Mouse (Mus musculus) erythroblast, embryonic 14.5 days (primary cell): ENCODE data around the gene Galnt17. TPM values are rescaled to one million over a fixed set of nuclear protein-coding genes. Genes with fewer than 3 reads are reported as not detected.

ENCODE experiments used
- H3K27me3 ChIP-seq: 2 replicates; pipeline ENCODE4 v1.6.1; 2012; ENCODE audit warnings: inconsistent platforms; ENCODE audit not compliant: control insufficient read depth
- H3K36me3 ChIP-seq: 2 replicates; pipeline ENCODE4 v1.6.1; 2012; ENCODE audit warnings: mild to moderate bottlenecking, inconsistent platforms; ENCODE audit not compliant: control insufficient read depth
- H3K4me1 ChIP-seq: 2 replicates; pipeline ENCODE4 v1.6.1; 2012; ENCODE audit warnings: inconsistent platforms; ENCODE audit not compliant: control insufficient read depth
- H3K4me3 ChIP-seq: replicated peaks from 2 replicates; pipeline ENCODE3; 2012; ENCODE audit warnings: moderate library complexity, mild to moderate bottlenecking, inconsistent platforms
- H3K9me3 ChIP-seq: 2 replicates; pipeline ENCODE4 v1.6.1; 2012; ENCODE audit warnings: low read length, inconsistent platforms, mixed read lengths; ENCODE audit not compliant: control insufficient read depth
- GATA1 ChIP-seq: IDR thresholded peaks from 2 replicates; pipeline ENCODE4 v1.6.1; 2012; ENCODE audit warnings: low read length, inconsistent platforms, mixed read lengths
- TAL1 ChIP-seq: IDR thresholded peaks from 3 replicates; pipeline ENCODE4 v1.6.1; 2012; ENCODE audit warnings: low read length, inconsistent platforms, mixed read lengths
- polyA plus RNA-seq: library from polyadenylated mRNA; stranded (reverse); fragments of >175 nt; gene quantifications from 2 replicates; pipeline ENCODE4 v1.2.3, GENCODE M21; 2012

Gene Galnt17
- polyA plus RNA-seq, 1 experiment, result not detected

GRCm38 (mm10) chr5:131222498-131223244 is 85.6 kb downstream of the Galnt17 start:
- no peak overlapping the region for H3K4me3 ChIP-seq
- H3K4me1 ChIP-seq, result no peaks in the 10 kb centered on the region
- TF ChIP-seq GATA1, result no peak
- H3K36me3 ChIP-seq, result no peaks in the 10 kb centered on the region
- no peaks in the 10 kb centered on the region for H3K27me3 ChIP-seq
- H3K9me3 ChIP-seq, result peaks cover 44% of the 10 kb centered on the region

GRCm38 (mm10) chr5:131218221-131218620 is 90.1 kb downstream of the Galnt17 start:
- no peak overlapping the region for H3K4me3 ChIP-seq

GRCm38 (mm10) chr5:131211618-131212017 is 96.7 kb downstream of the Galnt17 start:
- Histone ChIP-seq H3K9me3 (peaks cover 29% of the 10 kb centered on the region), H3K36me3 (no peaks in the 10 kb centered on the region), H3K4me3 (no peak overlapping the region), H3K27me3 (no peaks in the 10 kb centered on the region), H3K4me1 (no peaks in the 10 kb centered on the region)
- TF ChIP-seq TAL1 (no peak), GATA1 (no peak)

More at GRCm38 (mm10) chr5:131218221-131218620, 90.1 kb downstream of the Galnt17 start:
- H3K27me3 ChIP-seq, result no peaks in the 10 kb centered on the region
- H3K9me3 ChIP-seq, result peaks cover 42% of the 10 kb centered on the region
- H3K36me3 ChIP-seq, result no peaks in the 10 kb centered on the region
- H3K4me1 ChIP-seq, result no peaks in the 10 kb centered on the region
- TF ChIP-seq GATA1 (no peak), TAL1 (no peak)

- Histone ChIP-seq H3K4me3 (no peak overlapping the region), H3K4me1 (no peaks in the 10 kb centered on the region), H3K27me3 (no peaks in the 10 kb centered on the region), H3K36me3 (no peaks in the 10 kb centered on the region), H3K9me3 (peaks cover 16% of the 10 kb centered on the region)
- TF ChIP-seq TAL1, result no peak
- no peak for TF ChIP-seq GATA1
Measured at GRCm38 (mm10) chr5:131201146-131201545, 107.2 kb downstream of the Galnt17 start.

GRCm38 (mm10) chr5:131192311-131192710 is 116.0 kb downstream of the Galnt17 start:
- Histone ChIP-seq H3K27me3 (no peaks in the 10 kb centered on the region), H3K4me3 (no peak overlapping the region), H3K36me3 (no peaks in the 10 kb centered on the region), H3K4me1 (no peaks in the 10 kb centered on the region), H3K9me3 (peaks cover 43% of the 10 kb centered on the region)
- TF ChIP-seq GATA1 (no peak), TAL1 (no peak)

GRCm38 (mm10) chr5:131184566-131184965 is 123.7 kb downstream of the Galnt17 start:
- no peak overlapping the region for H3K4me3 ChIP-seq
- H3K36me3 ChIP-seq, result no peaks in the 10 kb centered on the region
- H3K9me3 ChIP-seq, result peaks cover 32% of the 10 kb centered on the region
- no peaks in the 10 kb centered on the region for H3K4me1 ChIP-seq
- H3K27me3 ChIP-seq, result no peaks in the 10 kb centered on the region
- no peak for TF ChIP-seq GATA1
- no peak for TF ChIP-seq TAL1

GRCm38 (mm10) chr5:131181231-131181630 is 127.1 kb downstream of the Galnt17 start:
- H3K4me3 ChIP-seq, result no peak overlapping the region
- H3K27me3 ChIP-seq, result no peaks in the 10 kb centered on the region
- no peaks in the 10 kb centered on the region for H3K36me3 ChIP-seq
- H3K9me3 ChIP-seq, result peaks cover 20% of the 10 kb centered on the region
- H3K4me1 ChIP-seq, result no peaks in the 10 kb centered on the region
- TF ChIP-seq TAL1, result no peak
- no peak for TF ChIP-seq GATA1

- Histone ChIP-seq H3K36me3 (no peaks in the 10 kb centered on the region), H3K4me3 (no peak overlapping the region), H3K27me3 (no peaks in the 10 kb centered on the region), H3K9me3 (peaks cover 15% of the 10 kb centered on the region), H3K4me1 (no peaks in the 10 kb centered on the region)
- TF ChIP-seq TAL1 (no peak), GATA1 (no peak)
Measured at GRCm38 (mm10) chr5:131180756-131181155, 127.5 kb downstream of the Galnt17 start.

- Histone ChIP-seq H3K9me3 (peaks cover 19% of the 10 kb centered on the region), H3K27me3 (no peaks in the 10 kb centered on the region)
- no peak for TF ChIP-seq TAL1
- no peak for TF ChIP-seq GATA1
Measured at GRCm38 (mm10) chr5:131177851-131178250, 130.4 kb downstream of the Galnt17 start.

More at GRCm38 (mm10) chr5:131177851-131178250, 130.4 kb downstream of the Galnt17 start:
- no peaks in the 10 kb centered on the region for H3K36me3 ChIP-seq
- no peak overlapping the region for H3K4me3 ChIP-seq
- H3K4me1 ChIP-seq, result no peaks in the 10 kb centered on the region
